Mouse (Mus musculus) kidney, postnatal 4 days (tissue): ENCODE data around the gene Cadm1.

ENCODE experiments used
- DNase-seq, 2 experiments: peaks; one replicate each; pipeline ENCODE4 v3.0.0; 2021; ENCODE audit warnings: mixed read lengths in 2 of 2

Cadm1 gene

DNA sequence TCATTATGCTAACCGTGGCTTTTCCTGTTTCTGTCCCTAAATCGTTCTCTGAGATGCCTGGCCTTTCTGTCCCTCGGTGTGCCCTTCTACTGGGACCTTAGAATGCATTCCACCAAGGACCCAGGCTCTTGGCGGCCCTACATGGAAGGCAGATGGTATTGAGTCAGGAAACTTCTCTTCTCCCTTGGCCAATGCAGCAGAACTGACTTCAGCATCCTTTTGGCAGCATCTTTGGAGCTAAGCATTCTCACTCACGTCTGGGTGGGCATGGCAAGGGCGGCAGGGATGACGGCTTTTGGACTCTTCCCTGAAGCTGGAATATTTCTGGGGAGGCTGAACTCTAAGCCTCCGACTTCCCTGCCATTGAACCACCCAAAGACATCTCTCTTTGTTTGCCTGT, 350.2 kb downstream of the Cadm1 start:
- DNase-seq = no peak

DNA sequence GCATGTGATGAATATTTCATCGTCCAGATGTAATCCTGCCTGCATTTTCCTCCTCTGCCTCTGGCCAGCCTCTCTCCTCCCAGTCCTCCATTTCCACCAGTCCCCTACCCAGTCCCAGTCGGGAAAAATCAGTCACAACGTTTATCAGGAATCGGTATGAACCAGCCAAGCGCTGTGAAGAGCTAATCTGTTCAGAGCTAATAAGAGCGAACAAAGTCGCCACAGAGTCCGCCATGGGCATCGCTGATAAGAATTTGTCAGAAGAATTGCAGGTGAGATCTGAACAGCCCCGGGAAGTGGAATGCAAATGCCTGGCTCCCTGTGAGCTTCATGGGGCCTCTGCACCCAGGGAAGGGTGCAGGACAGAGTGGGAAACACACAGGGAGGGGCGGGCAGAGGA, 352.4 kb downstream of the Cadm1 start:
- DNase-seq = no peak

DNA sequence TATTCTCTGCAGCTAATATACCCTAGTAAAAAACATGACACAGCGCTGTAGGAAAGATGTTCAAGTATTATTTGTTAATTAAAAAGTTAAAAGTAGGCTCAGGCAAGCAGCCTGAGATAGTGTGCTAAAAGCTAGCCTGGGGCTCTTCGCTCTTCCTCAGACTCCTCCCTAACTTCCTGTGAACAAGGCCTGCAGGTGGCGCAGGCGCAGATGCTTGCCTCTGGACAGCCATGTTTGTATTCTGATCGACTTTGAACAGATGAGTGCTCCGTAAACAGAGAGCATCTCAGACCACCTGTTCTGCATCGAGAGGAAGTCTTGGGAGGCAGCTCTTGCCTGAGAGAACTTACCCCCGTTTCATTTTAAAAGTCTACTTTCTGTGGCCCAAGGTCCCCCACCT, 361.7 kb downstream of the Cadm1 start:
- no peak for DNase-seq

DNA sequence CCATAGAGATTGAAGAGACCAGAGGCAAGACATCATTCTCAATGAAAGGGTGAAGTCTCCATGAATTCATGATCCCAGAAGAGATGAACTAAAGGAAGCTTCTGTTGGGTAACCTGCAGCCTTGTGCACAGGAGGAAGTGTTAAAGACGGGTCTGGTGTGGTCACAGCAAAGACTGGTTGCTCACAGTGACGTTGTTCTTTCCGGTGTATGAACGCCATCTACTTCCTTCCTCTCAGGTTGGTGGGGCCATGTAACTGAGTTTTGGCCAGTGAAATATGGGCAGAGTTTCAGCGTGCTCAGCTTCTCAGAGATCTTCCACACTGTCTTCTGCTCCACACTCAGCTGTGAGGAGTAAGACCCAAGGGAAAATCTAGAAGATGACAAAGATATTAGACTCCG, 363.0 kb downstream of the Cadm1 start:
- DNase-seq = no peak

DNA sequence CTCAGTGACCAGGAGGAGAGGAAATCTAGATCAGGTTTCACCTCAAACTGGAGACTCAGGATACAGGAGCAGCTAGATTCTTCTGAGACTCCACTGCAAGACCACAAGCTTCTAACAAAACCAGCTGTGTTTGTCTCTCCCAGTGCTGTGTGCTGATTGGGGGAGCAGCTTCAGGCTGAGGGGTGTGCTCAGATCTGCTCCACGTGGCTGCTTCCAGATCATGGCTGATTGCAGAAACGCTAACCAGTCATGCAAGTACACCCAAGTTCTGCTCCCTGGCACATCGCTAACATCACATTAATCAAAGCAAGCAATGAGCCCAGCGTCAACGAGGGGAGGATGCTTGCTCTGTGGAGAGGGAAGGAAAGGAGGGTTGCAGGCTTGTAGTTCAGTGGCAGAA, 364.1 kb downstream of the Cadm1 start:
- DNase-seq = peak; percentile 34 to 53

DNA sequence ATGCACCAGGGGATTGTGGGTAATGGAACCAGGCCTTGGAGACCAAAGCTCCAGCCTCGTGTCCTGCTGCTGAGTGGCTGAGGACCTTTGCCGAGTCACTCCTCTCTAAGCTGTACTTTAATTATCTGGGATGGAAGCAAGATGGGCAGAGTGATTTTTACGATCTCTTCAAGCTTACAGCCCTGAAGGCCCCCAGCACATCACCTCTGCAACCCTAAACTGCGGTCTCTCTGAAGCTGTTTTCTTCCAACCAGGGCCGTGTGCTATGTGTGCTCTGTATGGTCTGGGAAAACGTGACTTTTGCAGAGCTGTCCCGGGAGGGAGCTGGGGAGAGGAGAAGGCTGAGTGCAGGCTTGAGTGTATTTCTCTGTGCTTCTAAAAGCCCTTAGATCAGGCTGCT, 364.7 kb downstream of the Cadm1 start:
- DNase-seq = peak in 1 of 2 experiments; percentile 12

DNA sequence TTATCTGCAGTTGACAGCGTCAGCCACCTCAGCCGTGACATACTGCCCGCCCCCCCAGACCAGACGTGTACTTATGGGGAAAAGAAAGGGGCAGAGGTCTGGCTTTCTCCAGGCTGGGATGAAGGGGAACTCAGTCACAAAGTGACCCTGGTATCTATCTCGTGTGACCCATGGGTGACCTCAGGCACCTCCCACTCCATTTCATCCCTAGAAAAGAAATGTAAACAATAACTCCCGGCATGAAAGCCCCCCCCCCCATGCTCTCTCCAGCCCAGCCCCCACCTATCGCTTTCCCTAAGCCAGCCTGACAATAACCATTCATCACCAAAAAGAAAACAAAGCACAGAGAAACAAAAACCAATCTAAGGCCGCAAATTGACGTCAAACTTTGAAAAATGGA, 365.1 kb downstream of the Cadm1 start:
- DNase-seq = peak; percentile 11

DNA sequence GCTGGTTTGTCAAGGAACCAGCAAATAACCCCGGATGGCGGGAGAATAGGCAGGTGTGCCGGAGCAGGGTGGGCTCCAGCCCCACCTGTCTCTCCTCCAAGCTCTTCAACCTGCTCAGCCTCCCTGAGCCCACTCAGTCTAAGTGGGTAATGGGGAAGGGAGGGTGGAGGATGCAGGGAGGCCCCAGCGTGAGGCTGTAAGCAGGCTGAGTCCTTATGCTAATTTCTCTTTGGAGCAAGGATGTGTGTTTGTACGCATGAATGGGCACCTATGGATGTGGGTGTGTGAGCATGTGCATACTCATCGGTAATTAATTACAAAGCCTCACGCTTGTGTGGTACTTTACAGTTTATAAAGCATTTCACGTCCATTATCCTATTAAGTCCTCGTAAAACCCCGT, 370.8 kb downstream of the Cadm1 start:
- DNase-seq = no peak

DNA sequence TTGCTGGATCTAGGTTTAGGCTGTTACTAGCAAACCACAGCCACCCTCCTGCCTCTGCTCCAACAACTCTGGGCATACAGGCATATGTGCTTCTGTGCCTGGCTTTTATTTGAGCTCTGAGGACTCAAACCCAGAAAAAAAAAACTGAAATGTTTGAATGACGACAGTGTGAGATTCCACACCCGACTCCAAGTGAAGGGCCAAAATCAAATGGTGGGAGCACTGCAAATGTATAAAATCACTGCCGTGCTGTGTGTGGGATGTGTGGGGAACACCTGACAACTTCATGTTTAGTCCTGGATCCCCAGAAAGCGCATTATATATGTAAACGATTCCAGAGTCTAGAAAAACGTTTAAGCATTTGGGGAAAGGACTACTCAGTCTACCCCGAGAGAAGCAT, 373.7 kb downstream of the Cadm1 start:
- no peak for DNase-seq

DNA sequence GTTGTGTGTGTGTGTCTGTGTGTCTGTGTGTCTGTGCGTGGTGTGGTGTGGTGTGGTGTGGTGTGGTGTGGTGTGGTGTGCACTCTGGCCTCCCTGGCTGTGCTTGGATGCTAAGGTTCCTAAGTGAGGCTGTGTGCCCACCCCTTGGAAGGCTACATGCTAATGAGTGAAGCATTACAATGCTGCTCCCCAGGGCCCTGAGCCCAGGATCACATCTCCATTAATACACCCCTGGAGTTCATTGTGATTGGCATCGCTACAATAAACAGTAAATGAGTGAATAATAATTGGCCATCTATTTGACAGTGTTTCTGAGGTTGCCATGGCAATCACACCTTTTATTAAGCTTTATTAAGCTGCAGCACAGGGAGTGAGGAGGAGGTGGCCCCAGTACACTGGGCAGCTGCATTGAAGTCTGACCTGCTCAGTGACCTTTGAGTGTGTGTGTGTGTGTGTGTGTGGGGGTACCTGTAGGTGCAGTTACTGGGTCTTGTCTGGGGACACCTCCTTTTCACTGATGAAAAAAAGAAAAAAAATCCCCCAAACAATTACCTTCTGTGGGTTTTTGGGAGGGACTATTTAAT, 374.5 kb downstream of the Cadm1 start:
- DNase-seq = no peak

DNA sequence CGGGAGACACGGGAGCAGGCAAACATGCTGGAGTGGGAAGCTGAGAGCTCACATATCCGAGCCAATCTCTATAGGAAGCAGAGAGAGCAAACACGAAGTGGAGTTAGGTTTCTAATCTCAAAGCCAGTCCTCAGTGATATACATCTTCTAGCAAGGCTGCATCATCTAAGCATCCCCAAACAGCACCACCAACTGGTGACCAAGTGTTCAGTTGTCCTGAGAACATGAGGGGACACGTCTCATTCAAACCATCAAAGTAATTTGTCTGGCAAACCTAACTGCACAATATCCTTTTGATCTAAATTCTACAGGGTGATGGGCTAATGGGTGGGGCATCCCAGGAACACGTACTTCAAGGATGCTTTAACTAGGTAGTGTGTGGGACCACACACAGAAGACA, 376.5 kb downstream of the Cadm1 start:
- DNase-seq = no peak
